Mouse (Mus musculus): ENCODE results near the gene Hist1h3c.
"Not testable (repeated sequence)": the region's sequence is repeated elsewhere in the genome, so short reads cannot be mapped to it uniquely, and the experiment has no call there.

Gene Hist1h3c

DNA sequence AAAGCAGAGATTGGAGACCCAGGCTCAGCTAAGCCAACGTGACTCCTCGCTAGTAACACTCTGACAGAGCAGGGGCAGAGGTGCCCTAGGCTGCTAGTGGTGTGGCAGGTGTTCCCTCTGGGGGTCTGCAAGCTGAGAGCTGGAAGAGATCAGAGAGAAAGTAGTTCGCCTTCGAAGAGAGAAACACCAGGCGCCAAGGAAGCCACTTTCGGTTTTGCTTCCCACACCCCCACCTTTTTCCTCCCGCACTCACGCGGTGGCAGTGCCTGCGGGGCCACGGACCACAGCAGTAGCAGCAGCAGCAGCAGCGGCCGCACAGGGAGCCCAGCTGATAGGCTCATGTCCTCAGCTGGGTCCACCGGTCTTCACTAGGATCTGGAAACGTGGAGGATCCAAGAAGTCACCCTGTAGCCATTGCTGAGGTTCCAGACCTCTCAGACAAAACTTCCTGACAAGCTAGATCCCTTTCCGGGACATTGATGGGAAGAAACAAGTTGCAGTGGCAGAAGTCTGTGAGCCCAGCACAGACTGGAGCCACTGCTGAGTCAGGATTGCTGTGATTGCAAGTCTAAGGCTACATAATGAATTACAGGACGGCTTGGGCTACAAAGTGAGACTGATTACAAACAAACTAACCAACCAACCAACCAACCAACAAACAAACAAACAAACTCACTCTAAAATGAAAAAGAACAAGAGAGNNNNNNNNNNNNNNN is 34.9 kb downstream of the Hist1h3c start, which contains the start of gene Hfe:
Gene Hfe, minus strand, starts transcription at position 481 of the 716 bp plus-strand sequence.
- in situ Hi-C loops (cut with MboI, MseI) = no loop called here

DNA sequence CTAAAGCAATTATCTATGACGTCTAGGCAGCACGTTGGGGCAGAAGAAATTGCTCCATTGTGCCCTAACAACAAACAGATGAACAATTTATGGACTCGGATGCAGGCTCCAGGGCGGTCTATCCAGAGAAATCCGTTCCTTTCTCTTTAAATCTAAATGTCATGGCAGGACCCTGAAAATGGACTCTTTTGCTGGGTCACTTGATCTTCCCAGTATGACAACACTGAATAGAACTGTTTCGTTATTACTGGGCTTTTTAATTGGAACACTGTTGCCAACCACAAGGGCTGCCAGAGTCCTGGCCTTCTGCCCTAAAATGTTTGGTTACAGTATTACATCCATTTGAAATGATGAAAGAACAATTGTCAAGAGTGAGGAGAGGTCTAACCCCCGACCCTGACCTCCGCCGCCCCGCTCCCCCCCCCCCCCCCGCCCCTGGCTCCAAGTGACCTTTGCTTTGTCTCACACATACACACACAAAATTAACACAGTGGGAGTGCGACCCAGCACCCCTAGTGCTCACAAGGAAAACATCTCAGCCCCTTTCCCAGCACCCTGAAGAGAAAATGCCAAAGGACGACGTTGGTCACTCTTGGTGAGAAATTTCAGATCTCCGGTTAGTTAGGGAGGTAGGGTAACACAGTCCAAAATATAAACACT is 35.6 kb downstream of the Hist1h3c start:
- in situ Hi-C loops (cut with MboI, MseI) = no loop called here

DNA sequence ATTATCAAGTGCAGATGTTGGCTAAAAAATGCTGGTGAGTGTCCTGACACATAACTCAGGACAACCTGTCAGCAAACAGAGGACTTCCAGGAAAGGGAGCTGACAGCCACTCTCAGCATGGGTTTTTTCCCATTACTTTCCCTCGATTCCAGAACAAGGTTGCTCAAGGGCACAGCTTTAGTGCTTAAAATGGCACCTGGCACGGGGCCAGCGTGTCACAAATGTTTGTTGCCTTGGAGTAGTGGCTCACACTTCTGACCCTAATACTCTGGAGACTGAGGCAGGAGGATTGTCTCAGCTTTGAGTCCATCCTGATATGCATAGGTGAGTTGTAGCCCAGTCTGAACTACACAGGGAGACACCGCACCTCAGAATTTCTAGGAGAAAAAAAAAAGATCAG is 36.7 kb downstream of the Hist1h3c start:
- in situ Hi-C loops (cut with MboI, MseI) = no loop called here

DNA sequence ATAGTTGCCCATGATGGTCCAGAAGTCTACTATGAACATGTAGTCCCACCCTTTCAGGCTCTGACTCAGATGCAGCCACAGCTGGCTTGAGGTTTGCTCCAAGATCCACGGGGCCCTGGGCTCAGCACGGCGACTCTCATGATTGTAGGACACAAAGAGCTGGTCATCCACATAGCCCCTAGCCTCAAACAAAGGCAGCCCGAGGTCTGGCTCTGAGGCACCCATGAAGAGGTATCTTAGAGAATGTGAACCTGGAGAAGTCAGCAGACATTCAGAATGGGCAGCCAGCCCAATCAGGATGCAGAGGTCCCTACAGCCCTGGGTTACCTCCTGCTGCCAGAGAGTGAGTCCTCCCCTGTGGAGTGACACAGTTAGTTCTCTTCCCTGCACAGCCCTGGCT is 37.4 kb downstream of the Hist1h3c start:
- in situ Hi-C loops (cut with MboI, MseI) = no loop called here

DNA sequence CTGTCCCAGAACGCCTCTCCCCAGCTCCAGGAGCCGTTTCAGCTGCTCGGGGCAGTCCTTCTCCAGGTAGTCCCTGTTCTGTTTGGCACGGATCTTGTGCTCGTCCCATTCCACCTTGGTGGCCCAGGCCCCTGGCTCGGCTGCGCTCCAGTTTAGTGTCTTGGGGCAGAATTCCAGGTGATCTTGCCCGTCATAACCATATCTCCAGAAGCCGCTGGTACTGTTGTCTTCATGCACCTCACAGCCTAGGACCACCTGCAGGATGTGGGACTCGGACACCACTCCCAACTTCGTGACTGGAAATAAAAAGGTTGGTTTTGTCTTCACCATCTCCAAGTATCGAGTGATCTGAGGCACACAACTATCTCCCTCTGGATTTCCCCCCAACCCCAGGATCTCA is 38.6 kb downstream of the Hist1h3c start:
- in situ Hi-C loops (cut with MboI, MseI) = no loop called here

DNA sequence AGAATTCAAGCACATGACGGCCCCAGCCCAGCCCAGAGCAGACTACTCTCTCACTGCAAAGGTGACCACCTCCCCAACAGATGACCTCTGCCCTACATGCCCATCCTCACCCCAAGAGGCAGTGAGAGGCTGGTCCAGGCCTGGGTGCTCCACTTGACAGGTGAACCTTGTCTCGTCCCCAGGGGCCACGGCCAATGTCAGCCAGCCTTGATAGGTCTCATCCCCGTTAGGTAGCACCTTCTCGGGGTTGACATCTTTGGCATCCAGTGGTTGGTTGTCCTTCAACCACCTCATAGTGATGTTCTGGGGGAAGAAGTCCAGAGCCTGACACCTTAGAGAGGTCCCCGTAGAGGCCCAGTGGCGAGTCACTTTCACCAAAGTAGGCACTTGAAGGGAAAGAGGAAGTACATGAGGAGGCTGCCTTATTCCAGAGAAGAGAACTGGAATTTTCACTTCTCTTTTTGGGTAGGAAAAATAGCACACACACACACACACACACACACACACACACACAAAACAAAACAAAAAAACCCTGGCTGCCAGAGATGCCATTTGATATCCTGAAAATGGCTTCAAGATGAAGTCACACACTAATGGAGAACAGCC is 39.5 kb downstream of the Hist1h3c start:
- in situ Hi-C loops (cut with MboI, MseI) = no loop called here

DNA sequence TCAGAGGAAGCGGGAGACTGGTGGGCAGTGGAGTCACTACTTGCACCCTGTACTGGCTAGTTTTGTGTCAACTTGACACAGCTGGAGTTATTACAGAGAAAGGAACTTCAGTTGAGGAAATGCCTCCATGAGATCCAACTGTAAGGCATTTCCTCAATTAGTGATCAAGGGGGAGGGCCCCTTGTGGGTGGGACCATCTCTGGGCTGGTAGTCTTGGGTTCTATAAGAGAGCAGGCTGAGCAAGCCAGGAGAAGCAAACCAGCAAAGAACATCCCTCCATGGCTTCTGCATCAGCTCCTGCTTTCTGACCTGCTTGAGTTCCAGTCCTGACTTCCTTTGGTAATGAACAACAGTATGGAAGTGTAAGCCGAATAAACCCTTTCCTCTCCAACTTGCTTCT is 42.6 kb downstream of the Hist1h3c start:
- in situ Hi-C loops (cut with MboI, MseI) = not testable (repeated sequence)

DNA sequence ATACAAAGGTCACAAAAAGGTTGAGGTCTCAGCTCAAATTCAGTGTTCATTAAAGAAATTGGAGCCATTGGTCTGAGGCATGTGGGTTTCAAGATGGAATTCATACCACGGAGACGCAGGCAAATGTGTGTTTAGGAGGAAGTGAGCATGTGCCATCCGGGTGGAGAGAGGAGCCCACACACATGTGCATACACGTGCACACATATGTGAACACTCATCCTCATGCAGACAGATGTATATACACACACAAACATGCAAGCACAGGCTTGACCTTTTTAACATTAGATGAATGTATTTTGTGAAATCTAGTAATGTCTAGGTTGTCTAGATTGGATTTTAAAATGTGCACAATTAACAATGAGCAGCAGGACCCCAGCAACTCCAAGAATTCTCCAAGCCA is 43.2 kb downstream of the Hist1h3c start:
- in situ Hi-C loops (cut with MboI, MseI) = no loop called here

DNA sequence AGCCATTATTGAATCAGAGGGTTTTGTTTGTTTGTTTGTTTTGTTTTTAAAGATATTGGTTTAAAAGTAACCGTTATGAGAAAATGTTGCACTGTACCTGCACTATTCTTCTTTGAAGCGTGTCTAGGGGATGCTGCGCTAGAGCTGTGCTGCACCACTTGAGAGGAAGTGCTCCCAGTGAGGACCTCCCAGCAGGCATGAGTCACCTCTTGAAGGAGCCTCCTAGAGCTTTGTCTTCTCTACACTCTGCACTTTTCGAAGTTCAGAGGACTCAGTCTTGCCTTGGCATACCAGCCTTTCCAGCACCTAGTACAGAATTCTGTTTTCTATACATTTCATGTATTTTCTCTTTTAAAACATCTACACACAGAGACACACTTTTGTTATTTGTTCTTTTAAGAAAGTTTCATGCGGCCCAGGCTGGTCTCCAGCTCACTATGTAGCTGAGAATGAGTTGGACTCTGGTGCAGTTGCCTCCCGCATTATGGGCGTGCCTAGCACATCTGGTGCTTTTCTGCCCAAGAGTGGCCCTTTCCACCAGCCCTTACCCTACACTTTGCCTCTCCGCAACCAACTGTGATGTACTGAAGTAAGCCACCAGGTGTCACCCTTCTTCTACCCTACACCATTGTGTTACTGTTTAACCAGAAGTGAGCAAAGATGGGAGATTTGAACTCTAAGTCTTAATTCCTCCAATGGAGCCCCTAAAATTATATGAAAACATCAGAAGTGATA is 44.4 kb downstream of the Hist1h3c start:
- in situ Hi-C loops (cut with MboI, MseI) = no loop called here

DNA sequence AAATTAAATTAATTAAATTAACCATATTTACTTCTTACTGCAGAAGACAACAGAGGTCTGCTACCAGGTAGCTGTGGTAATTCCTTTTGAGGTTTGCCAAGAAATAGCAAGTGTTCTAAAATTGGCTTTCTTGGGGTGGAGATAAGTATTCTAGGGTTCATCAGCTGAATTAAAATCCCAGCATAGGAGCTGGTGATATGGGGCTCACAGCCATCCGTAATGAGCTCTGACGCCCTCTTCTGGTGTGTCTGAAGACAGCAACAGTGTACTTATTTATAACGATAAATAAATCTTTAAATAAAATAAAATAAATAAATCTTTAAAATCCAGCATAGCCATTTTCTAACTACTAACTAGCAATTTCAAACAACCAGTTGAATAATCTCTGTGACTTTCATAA is 45.6 kb downstream of the Hist1h3c start:
- in situ Hi-C loops (cut with MboI, MseI) = no loop called here

DNA sequence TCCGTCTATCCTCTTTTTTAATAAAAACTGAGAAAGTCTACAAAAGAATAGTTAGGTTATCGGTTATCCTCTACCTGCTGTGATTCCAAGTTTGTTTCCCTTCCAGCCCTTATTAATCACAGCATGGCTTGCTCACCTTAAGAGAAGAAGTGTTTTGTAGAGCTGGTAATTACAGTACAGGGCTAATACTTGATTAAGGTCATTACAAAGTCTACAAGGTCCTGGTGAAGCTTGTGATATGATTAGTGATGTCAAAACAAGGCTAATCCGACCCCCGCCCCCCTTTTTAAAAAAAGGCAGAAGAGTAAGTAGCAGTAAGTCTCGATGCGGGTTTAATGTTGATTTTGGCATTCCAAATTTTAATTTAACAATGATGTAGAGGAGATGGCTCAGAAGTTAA is 46.4 kb downstream of the Hist1h3c start:
- in situ Hi-C loops (cut with MboI, MseI) = no loop called here

DNA sequence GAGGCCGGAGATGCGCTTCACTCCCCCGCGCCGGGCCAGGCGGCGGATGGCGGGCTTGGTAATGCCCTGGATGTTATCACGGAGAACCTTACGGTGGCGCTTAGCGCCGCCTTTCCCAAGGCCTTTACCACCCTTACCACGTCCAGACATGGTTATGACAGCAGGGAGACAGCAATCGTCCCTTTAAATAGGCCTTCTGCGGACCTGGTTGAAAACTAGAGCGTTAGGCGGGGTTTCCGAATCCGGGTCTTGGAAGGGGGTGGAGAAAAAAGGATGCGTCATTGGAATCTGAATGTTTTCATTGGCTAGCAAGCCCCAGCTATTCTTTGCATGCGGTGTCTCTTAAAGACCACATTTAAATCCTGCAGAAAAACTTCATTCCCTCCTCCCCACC is 47.1 kb downstream of the Hist1h3c start, which contains the start of gene Hist1h4c:
Gene Hist1h4c, minus strand, starts transcription at position 155 of the 394 bp plus-strand sequence.
- in situ Hi-C loops (cut with MboI, MseI) = no loop called here

DNA sequence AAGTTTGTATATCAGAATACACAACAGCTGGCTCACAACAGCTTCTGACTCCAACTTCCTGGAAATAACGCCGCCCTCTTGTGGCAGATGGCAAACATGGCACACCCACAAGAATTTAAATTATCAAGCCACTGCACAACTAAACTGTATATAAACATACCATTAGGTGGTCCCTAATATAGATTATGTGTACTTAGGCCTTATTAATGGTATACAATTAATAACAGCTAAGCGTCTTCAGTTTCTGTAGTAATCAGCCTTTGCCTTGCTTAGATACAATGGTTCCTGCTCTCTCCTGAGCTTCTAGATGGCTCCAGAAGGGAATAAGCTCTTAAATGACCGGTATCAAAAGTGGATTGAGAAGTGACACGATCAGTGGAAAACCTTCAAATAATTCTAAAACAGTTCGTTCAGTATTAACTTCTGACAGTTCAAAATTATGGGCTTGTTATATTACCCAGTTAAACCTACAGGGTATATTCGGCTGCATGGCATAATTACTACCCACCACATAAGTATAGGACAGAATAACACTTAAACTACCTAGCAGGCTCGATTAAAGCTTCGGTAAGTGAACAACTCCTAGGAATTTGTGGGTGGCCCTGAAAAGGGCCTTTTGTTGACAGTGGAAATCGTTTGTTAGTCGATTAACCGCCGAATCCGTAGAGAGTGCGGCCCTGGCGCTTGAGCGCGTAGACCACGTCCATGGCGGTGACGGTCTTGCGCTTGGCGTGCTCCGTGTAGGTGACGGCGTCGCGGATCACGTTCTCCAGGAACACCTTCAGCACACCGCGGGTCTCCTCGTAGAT is 47.7 kb downstream of the Hist1h3c start:
- in situ Hi-C loops (cut with MboI, MseI) = no loop called here

DNA sequence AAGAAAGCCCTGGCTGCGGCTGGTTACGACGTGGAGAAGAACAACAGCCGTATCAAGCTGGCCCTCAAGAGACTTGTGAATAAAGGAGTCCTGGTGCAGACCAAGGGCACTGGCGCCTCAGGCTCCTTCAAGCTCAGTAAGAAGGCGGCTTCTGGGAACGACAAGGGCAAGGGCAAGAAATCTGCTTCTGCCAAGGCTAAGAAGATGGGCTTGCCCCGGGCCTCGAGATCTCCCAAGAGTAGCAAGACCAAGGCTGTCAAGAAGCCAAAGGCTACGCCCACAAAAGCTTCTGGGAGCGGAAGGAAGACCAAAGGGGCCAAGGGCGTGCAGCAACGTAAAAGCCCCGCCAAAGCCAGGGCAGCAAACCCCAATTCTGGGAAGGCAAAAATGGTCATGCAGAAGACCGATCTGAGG is 49.3 kb downstream of the Hist1h3c start:
- in situ Hi-C loops (cut with MboI, MseI) = no loop called here

DNA sequence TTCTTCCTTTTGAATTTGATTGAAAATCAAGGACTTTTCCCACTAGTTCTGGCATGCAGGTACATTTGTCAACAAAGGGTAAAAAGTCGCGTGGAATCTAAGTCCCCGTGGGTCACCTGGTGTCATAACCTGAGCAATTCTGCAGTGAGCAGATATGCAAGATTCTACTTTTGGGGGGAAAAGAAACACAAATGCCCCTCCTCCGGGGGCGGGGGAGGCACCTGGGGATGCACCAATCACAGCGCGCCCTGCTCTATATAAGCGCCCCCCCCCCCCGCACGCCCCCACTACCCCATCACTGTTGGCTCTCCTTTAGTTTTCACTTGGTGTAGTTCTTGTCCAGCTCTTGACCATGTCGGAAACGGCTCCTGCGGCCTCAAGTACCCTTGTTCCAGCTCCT is 49.9 kb downstream of the Hist1h3c start, which contains the start of gene Hist1h1t:
Gene Hist1h1t, plus strand, starts transcription at position 301 of the 400 bp plus-strand sequence.
- in situ Hi-C loops (cut with MboI, MseI) = no loop called here

Data from regulatory T cell (primary cell).